Mouse (Mus musculus) C2C12 (cell line): Measurements from ENCODE around the gene Prkce. TPM values are rescaled to one million over a fixed set of nuclear protein-coding genes. Genes with fewer than 3 reads are reported as not detected.

Experiments used
- H3K27me3 ChIP-seq: one replicate; pipeline ENCODE4 v1.6.1; 2011; ENCODE audit not compliant: control insufficient read depth, insufficient read depth, insufficient read length
- H3K36me3 ChIP-seq: one replicate; pipeline ENCODE4 v1.6.1; 2011; ENCODE audit not compliant: control insufficient read depth, insufficient read depth
- H3K4me3 ChIP-seq: one replicate; pipeline ENCODE4 v1.5.1; 2011; ENCODE audit warnings: mild to moderate bottlenecking, control low read depth; ENCODE audit not compliant: poor library complexity, insufficient read depth, severe bottlenecking
- H3K79me2 ChIP-seq: one replicate; pipeline ENCODE4 v1.6.1; 2011; ENCODE audit not compliant: control insufficient read depth, insufficient read depth
- H3K79me3 ChIP-seq: one replicate; pipeline ENCODE4 v1.6.1; 2011; ENCODE audit warnings: low read depth, control low read depth
- H3ac ChIP-seq: one replicate; pipeline ENCODE3; 2011; ENCODE audit warnings: low read depth; ENCODE audit not compliant: control insufficient read depth, insufficient read length
- CEBPB ChIP-seq: IDR thresholded peaks from one replicate; pipeline ENCODE4 v1.6.1; 2011; ENCODE audit warnings: low read depth, mild to moderate bottlenecking, control low read depth, moderate library complexity
- CTCF ChIP-seq: IDR thresholded peaks from one replicate; pipeline ENCODE4 v1.5.1; 2011; ENCODE audit not compliant: control insufficient read depth, insufficient read depth, insufficient read length
- FOSL1 ChIP-seq: IDR thresholded peaks from one replicate; pipeline ENCODE4 v1.8.0; 2011; ENCODE audit warnings: mild to moderate bottlenecking, low read length; ENCODE audit not compliant: poor library complexity, insufficient read depth, severe bottlenecking
- MAX ChIP-seq: IDR thresholded peaks from one replicate; pipeline ENCODE4 v1.6.1; 2011; ENCODE audit warnings: mild to moderate bottlenecking, control low read depth
- MYOD1 ChIP-seq: IDR thresholded peaks from one replicate; pipeline ENCODE4 v1.6.1; 2011; ENCODE audit warnings: low read depth; ENCODE audit not compliant: control insufficient read depth, insufficient read length
- MYOG ChIP-seq: IDR thresholded peaks from one replicate; pipeline ENCODE4 v1.6.1; 2011; ENCODE audit not compliant: control insufficient read depth, insufficient read length; ENCODE audit errors: extremely low read depth
- USF1 ChIP-seq: IDR thresholded peaks from one replicate; pipeline ENCODE4 v1.6.1; 2011; ENCODE audit warnings: low read depth, mild to moderate bottlenecking, control low read depth, moderate library complexity
- polyA plus RNA-seq: library from polyadenylated mRNA; unstranded; fragments of >200 nt; fragmentation: generic; extraction: Trizol; gene quantifications from one replicate; pipeline ENCODE4 v1.2.1, GENCODE M21; 2012; ENCODE audit warnings: missing spikeins

Prkce gene
- polyA plus RNA-seq, 1 experiment = 1.4 TPM

DNA sequence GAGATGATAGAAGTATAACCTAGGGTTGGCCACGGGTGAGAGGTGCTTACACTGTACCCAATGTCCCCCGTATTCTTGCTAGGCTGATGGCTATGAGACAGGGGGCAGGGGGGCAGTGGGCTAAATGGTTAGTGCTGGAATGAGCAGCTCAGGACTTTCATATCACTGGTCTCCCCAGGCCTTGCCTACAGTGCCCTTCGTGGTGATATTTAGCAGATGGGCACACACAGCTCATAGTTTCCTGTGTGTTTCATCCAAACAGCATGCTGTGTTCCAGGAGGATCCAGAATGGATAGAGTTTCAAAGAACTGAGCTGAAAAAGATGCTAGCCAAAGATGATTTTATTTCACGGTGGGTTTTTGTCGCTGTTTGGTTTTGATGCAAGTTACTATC, 241.0 kb downstream of the Prkce start:
- Histone ChIP-seq H3K27me3 (no peaks in the 10 kb centered on the region), H3K4me3 (no peak overlapping the region), H3K79me2 (no peaks in the 10 kb centered on the region), H3K36me3 (no peaks in the 10 kb centered on the region), H3ac (no peak overlapping the region), H3K79me3 (no peaks in the 10 kb centered on the region)
- TF ChIP-seq CTCF (no peak), FOSL1 (no peak), CEBPB (no peak), MYOG (no peak), USF1 (no peak), MAX (no peak), MYOD1 (no peak)

DNA sequence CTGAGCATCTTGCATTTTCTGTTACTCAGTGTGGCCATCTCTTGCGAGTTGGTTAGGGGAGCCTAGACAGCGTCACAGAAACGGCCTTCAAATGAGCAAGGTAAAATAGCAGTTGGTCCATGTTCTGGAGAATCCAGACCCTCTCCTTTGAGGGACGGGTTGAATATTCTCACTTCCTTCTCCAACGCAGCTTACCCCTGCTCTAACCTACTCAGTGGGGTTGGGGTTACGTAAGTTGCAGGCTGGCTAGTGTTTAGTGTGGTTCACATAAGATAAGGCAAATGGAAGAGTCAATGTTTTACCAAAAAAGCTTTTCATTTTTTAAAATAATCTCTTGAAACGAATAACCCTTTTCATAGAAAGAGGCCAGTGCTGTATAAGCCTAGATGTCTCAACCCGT, 241.9 kb downstream of the Prkce start:
- Histone ChIP-seq H3K79me2 (no peaks in the 10 kb centered on the region), H3K79me3 (no peaks in the 10 kb centered on the region), H3ac (no peak overlapping the region), H3K36me3 (no peaks in the 10 kb centered on the region), H3K27me3 (no peaks in the 10 kb centered on the region), H3K4me3 (no peak overlapping the region)
- TF ChIP-seq USF1 (no peak), MAX (no peak), CEBPB (no peak), MYOG (no peak), FOSL1 (no peak), CTCF (no peak), MYOD1 (no peak)

DNA sequence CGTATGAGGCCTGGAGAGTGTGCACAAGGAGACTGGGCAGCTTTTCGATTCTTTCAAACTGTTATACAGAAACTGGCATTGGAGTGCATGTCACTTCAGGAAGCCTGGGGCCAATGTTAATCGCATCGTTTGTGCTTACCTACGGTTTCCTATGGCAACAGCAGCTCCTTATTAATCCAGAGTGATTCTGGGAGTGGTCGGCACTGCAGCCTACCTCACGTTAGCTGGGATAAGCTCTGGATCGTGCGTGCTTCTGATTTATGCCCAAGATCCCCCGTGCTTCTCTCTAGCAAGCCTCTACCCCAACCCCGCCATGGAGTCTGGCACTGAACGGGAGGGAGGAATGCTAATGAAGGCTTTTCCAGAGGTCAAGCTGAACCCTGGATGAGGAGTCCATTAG, 242.9 kb downstream of the Prkce start:
- TF ChIP-seq MYOD1 (no peak), MYOG (no peak), CEBPB (no peak), MAX (no peak), CTCF (no peak), USF1 (no peak), FOSL1 (no peak)
- H3ac ChIP-seq = no peak overlapping the region
- no peak overlapping the region for H3K4me3 ChIP-seq
- no peaks in the 10 kb centered on the region for H3K36me3 ChIP-seq
- no peaks in the 10 kb centered on the region for H3K79me3 ChIP-seq
- H3K27me3 ChIP-seq = no peaks in the 10 kb centered on the region
- H3K79me2 ChIP-seq = no peaks in the 10 kb centered on the region

DNA sequence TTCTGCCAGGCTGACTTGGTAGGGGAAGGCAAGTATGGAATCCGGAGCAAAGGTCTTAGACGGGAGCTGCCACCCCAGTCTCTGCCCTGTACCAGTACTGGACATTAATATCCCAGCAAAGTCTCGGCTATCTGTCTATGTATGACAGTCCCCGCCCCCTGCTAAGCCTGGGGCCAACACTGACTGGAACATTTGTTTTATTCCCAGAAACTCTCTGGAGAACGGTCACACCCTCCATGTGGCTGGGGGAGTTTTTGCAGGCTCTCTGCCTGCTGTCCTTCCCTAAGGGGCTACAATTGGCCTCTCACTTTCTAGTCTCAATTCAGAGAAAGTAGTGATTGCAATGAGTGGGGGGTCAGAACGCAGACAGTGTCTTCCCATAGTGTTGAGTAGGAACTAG, 244.6 kb downstream of the Prkce start:
- no peak for TF ChIP-seq MYOG
- TF ChIP-seq USF1 = no peak
- TF ChIP-seq MAX = no peak
- TF ChIP-seq CTCF = no peak
- TF ChIP-seq FOSL1 = no peak
- no peak for TF ChIP-seq MYOD1
- TF ChIP-seq CEBPB = no peak
- no peak overlapping the region for H3ac ChIP-seq
- H3K27me3 ChIP-seq = no peaks in the 10 kb centered on the region
- H3K79me2 ChIP-seq = no peaks in the 10 kb centered on the region
- H3K4me3 ChIP-seq = no peak overlapping the region
- H3K36me3 ChIP-seq = no peaks in the 10 kb centered on the region
- H3K79me3 ChIP-seq = no peaks in the 10 kb centered on the region

DNA sequence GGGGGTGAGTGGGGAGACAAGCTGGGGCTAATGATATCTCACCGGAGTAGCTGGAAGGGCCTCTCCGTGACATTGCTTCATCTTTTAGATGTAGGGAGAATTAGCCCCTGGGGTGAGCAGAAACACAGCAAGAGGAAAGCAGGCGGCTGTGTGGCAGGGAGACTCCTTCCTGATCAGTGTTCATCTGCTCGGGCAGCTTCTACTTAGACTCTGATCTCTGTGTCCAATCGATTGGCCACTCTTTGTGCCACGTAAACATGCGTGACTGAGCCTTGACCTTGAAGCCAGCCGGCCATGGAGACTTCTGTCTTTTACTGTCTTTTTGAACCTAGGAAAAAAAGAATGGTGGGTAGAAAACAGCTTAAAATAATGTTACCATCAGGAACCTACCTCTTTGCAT, 247.0 kb downstream of the Prkce start:
- no peak for TF ChIP-seq USF1
- TF ChIP-seq MYOG = no peak
- no peak for TF ChIP-seq CEBPB
- TF ChIP-seq FOSL1 = no peak
- TF ChIP-seq MYOD1 = no peak
- TF ChIP-seq CTCF = no peak
- no peak for TF ChIP-seq MAX
- no peak overlapping the region for H3ac ChIP-seq
- H3K27me3 ChIP-seq = no peaks in the 10 kb centered on the region
- H3K79me2 ChIP-seq = no peaks in the 10 kb centered on the region
- no peak overlapping the region for H3K4me3 ChIP-seq
- no peaks in the 10 kb centered on the region for H3K79me3 ChIP-seq
- H3K36me3 ChIP-seq = no peaks in the 10 kb centered on the region

DNA sequence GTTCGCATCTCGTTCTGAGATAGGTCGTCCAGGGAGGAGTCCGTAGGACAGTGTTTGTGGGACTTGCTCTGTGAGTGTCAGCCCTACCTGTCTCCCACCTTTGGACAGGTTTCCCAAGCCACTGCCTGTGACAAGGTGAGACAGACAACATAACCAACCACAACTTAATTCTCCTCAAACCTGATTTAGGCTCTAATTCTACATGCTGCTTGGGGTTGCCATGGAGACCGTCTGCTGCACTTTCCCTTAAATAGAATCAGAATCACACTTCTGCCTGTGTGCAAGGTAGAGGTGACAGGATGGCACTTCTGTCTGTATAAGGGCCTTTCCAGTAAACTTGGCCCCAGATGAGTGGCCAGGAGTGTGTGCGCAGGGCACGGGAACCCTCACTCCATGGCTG, 248.4 kb downstream of the Prkce start:
- TF ChIP-seq MYOG (no peak), FOSL1 (no peak), CTCF (no peak), USF1 (no peak), MAX (no peak), MYOD1 (no peak), CEBPB (no peak)
- H3K79me2 ChIP-seq = no peaks in the 10 kb centered on the region

More for the DNA sequence above, 248.4 kb downstream of the Prkce start:
- Histone ChIP-seq H3K4me3 (no peak overlapping the region), H3K36me3 (no peaks in the 10 kb centered on the region), H3K79me3 (no peaks in the 10 kb centered on the region), H3K27me3 (no peaks in the 10 kb centered on the region), H3ac (no peak overlapping the region)
